Mouse (Mus musculus) intestine, embryonic 15.5 days (tissue): ENCODE measurements around the gene Gm10024. TPM values are rescaled to one million over a fixed set of nuclear protein-coding genes. Genes with fewer than 3 reads are reported as not detected.
"Not testable (repeated sequence)": the region's sequence is repeated elsewhere in the genome, so short reads cannot be mapped to it uniquely, and the experiment has no call there.

ENCODE experiments used
- ATAC-seq: fragments of 200-750 bp; cut with Nextera tagmentation; 2 replicates; pipeline ENCODE4 v1.8.0; 2017; ENCODE audit warnings: moderate TSS enrichment, moderate library complexity
- H3K27ac ChIP-seq: fragments of 300-500 bp; sonication (generic); 2 replicates; pipeline ENCODE4 v1.5.1; 2015; ENCODE audit warnings: mild to moderate bottlenecking, inconsistent platforms
- H3K27me3 ChIP-seq: fragments of 300-500 bp; sonication (generic); replicated peaks from 2 replicates; pipeline ENCODE4 v1.6.1; 2015; ENCODE audit warnings: inconsistent platforms
- H3K36me3 ChIP-seq: fragments of 300-500 bp; sonication (generic); 2 replicates; pipeline ENCODE4 v1.6.1; 2015; ENCODE audit warnings: inconsistent platforms
- H3K4me1 ChIP-seq: fragments of 300-500 bp; sonication (generic); replicated peaks from 2 replicates; pipeline ENCODE4 v1.6.1; 2015; ENCODE audit warnings: inconsistent platforms
- H3K4me2 ChIP-seq: fragments of 300-500 bp; sonication (generic); replicated peaks from 2 replicates; pipeline ENCODE4 v1.6.1; 2015; ENCODE audit warnings: mild to moderate bottlenecking, inconsistent platforms
- H3K4me3 ChIP-seq: fragments of 300-500 bp; sonication (generic); replicated peaks from 2 replicates; pipeline ENCODE4 v1.5.1; 2015; ENCODE audit warnings: inconsistent platforms
- H3K9ac ChIP-seq: fragments of 300-500 bp; sonication (generic); 2 replicates; pipeline ENCODE4 v1.6.1; 2015; ENCODE audit warnings: inconsistent platforms
- H3K9me3 ChIP-seq: fragments of 300-500 bp; sonication (generic); 2 replicates; pipeline ENCODE4 v1.6.1; 2016; ENCODE audit warnings: inconsistent platforms
- WGBS: fragments of 180-500 bp; shearing (Covaris S2); methylation state at CpG from one replicate; pipeline ENCODE4 v1.1.7; 2015; 5-methylcytosine and 5-hydroxymethylcytosine counted together
- polyA plus RNA-seq: library from polyadenylated mRNA; unstranded; fragments of >200 nt; fragmentation: Nextera tagmentation; extraction: Ambion mirVana; gene quantifications from 2 replicates; pipeline ENCODE4 v1.2.1, GENCODE M21; 2015

The Gm10024 gene
- polyA plus RNA-seq, 1 experiment from 2014 or later, result not detected

DNA sequence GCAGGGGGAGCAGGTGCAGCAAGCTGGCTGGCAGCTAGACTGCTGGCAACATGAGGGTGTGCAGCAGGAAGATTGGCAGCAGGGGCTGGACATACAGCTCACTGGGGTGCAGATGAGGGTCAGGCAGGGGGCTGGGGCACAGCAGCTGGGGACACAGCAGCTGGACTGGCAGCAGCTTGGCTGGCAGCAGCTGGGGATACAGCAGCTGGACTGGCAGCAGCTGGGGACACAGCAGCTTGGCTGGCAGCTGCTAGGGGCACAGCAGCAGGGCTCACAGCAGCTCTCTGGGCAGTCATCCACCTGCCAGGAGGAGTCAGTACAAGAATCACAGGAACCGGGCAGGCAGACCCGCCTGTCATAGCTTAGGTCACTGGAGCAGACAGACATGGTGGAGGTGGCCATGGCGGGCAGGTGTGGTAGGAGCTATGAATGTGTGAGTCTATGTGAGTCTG lies 20.9 kb upstream of the Gm10024 start, which contains the start of gene Gm19402:
TSS of gene Gm19402 (minus strand) at position 402 of the 452 bp plus-strand sequence.
- not testable (repeated sequence) for H3K4me3 ChIP-seq, H3K36me3 ChIP-seq, ATAC-seq, H3K9ac ChIP-seq, H3K4me1 ChIP-seq, H3K4me2 ChIP-seq, H3K27ac ChIP-seq, H3K9me3 ChIP-seq
- WGBS, result 80% methylated on average over 3 of the region's 3 CpGs
- peaks cover 19% of the 10 kb centered on the region for H3K27me3 ChIP-seq

DNA sequence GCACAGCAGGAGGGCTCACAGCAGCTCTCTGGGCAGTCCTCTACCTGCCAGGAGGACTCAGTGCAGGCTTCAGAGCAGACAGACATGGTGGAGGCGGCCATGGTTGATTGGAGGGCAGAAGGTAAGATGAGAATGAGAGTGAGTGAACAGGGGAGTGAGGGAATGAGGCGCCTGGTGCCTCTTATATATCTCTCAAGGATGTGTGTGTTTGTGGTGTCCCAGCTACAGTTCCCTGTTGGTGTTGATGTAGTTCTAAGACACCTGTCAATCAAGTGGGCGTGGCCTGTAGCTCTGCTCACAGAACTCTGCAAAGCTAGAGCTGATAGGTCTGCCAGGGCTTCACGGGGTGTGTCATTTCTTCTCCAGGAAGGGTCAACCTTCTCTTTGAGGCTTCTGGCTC lies 14.1 kb upstream of the Gm10024 start, which contains the start of gene Gm9508:
TSS of gene Gm9508 (minus strand) at position 101 of the 400 bp plus-strand sequence.
- 41% methylated on average over 4 of the region's 4 CpGs for WGBS
- ATAC-seq, result no peak
- H3K36me3 ChIP-seq, result no peaks in the 10 kb centered on the region

DNA sequence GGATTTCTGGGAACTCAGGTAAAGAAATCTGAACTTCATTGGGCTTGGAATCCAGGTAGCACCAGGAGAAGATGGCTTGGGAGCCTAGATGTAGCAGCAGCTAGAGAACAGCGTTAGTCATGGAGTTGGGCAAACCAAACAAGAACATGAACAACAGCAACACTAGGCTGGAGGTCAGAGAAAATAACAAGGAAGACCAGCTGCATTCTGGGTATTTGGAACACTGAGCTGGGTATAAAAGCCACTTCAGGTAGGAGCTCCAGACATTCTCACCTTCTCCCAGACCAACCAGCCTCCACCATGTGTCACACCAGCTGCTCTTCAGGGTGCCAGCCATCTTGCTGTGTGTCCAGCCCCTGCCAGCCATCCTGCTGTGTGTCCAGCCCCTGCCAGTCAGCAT lies 4.9 kb upstream of the Gm10024 start, which contains the start of gene Gm10272:
TSS of gene Gm10272 (plus strand) at position 301 of the 400 bp plus-strand sequence.
- Histone ChIP-seq H3K36me3 (no peaks in the 10 kb centered on the region), H3K4me2 (no peak within 1 kb of the TSS), H3K4me1 (no peaks in the 10 kb centered on the region), H3K9me3 (peaks cover 2% of the 10 kb centered on the region; the same call in 1 of the 2 replicates), H3K27me3 (no peaks in the 10 kb centered on the region), H3K9ac (no peak within 1 kb of the TSS), H3K27ac (no peak within 1 kb of the TSS), H3K4me3 (no peak within 1 kb of the TSS)
- 97% methylated on average over 1 of the region's 1 CpGs for WGBS
- ATAC-seq, result no peak

More for the DNA sequence above, 14.1 kb upstream of the Gm10024 start, which contains the start of gene Gm9508:
- no peaks in the 10 kb centered on the region for H3K27me3 ChIP-seq
- H3K4me1 ChIP-seq, result no peaks in the 10 kb centered on the region
- H3K4me3 ChIP-seq, result no peak within 1 kb of the TSS
- no peaks in the 10 kb centered on the region for H3K9me3 ChIP-seq
- no peak within 1 kb of the TSS for H3K9ac ChIP-seq
- no peak within 1 kb of the TSS for H3K4me2 ChIP-seq
- no peak within 1 kb of the TSS for H3K27ac ChIP-seq

DNA sequence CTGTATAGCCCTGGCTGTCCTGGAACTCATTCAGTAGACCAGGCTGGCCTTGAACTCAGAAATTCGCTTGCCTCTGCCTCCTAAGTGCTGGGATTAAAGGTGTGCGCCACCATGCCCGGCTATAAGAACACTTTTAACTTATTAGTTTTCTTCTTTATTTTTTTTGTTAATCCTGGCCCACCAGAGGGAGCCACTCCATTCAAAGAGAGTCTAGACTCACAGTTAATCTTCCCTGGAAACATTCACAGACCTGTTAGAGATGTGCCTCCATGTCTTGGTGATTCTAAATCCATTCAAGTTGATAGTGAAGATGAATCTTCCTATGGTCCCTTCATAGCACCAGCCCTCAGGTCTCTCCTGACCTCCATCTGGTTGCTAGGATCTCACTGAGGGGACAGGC lies 1.4 kb upstream of the Gm10024 start:
- Histone ChIP-seq H3K4me1 (no peaks in the 10 kb centered on the region), H3K4me2 (no peak overlapping the region), H3K27ac (no peak overlapping the region), H3K4me3 (no peak overlapping the region), H3K27me3 (no peaks in the 10 kb centered on the region), H3K9me3 (no peaks in the 10 kb centered on the region), H3K9ac (no peak overlapping the region), H3K36me3 (no peaks in the 10 kb centered on the region)
- 78% methylated on average over 3 of the region's 3 CpGs for WGBS
- ATAC-seq, result no peak

DNA sequence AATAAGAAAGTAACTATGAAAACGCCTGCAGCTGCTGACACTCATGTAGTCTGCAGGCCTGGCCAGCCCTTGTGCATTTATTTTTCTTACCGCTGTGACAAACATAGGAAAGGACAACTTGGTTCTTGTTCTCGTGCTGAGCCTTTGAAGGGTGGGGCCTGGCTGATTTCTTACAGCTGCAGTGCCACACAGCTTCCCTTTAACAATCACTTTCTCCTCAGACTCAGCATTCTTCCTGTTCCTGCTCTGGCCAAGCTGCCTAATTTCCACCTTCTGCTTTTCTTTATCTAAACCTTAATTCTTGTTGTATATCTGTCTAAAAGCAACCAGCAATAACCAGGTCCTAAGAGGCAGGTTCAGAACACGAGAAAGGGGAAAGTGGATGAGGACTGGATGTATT lies 2.5 kb downstream of the Gm10024 start:
- Histone ChIP-seq H3K9ac (no peak overlapping the region), H3K27me3 (no peaks in the 10 kb centered on the region), H3K4me2 (no peak overlapping the region), H3K4me3 (no peak overlapping the region), H3K4me1 (no peaks in the 10 kb centered on the region), H3K27ac (no peak overlapping the region), H3K36me3 (no peaks in the 10 kb centered on the region), H3K9me3 (no peaks in the 10 kb centered on the region)
- 62% methylated on average over 4 of the region's 4 CpGs for WGBS
- ATAC-seq, result no peak

DNA sequence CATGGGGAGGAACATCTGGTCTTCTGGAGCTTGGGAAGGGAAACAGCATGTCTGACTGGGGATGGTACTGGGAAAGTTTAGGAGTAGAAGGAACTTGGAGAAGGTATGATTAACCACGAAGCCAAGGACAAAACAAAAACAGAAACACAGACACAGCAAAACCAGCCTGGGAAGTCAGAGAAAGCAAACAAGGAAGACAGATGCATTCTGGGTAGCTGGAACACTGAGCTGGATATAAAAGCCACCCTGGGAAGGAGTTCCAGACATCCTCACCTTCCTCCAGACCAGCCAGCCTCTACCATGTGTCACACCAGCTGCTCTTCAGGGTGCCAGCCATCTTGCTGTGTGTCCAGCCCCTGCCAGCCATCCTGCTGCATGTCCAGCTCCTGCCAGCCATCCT lies 4.2 kb downstream of the Gm10024 start, which contains the start of gene Gm10142:
TSS of gene Gm10142 (plus strand) at position 301 of the 400 bp plus-strand sequence.
- no peaks in the 10 kb centered on the region for H3K36me3 ChIP-seq
- no peak within 1 kb of the TSS for H3K9ac ChIP-seq
- H3K27me3 ChIP-seq, result no peaks in the 10 kb centered on the region
- no peak within 1 kb of the TSS for H3K4me3 ChIP-seq
- ATAC-seq, result no peak
- no peaks in the 10 kb centered on the region for H3K9me3 ChIP-seq
- H3K4me2 ChIP-seq, result no peak within 1 kb of the TSS
- H3K27ac ChIP-seq, result no peak within 1 kb of the TSS
- H3K4me1 ChIP-seq, result no peaks in the 10 kb centered on the region
- 81% methylated on average over 1 of the region's 1 CpGs for WGBS

DNA sequence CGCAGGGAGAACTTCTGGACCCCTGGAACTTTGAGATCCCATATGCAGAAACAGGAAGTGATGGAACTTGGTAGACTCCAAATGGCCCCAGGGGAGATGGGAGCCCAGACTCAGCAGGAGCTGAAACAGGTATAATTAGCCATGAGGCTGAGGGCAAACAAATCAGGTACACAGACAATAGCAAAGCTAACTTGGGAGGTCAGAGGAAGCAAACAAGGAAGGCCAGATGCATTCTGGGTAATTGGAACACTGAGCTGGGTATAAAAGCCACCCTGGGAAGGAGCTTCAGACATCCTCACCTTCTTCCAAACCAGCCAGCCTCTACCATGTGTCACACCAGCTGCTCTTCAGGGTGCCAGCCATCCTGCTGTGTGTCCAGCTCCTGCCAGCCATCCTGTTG lies 9.0 kb downstream of the Gm10024 start, which contains the start of gene Krtap12-1:
TSS of gene Krtap12-1 (plus strand) at position 301 of the 400 bp plus-strand sequence.
- not testable (repeated sequence) for H3K9me3 ChIP-seq, H3K4me1 ChIP-seq, H3K4me2 ChIP-seq, H3K9ac ChIP-seq, H3K27me3 ChIP-seq, H3K27ac ChIP-seq, H3K4me3 ChIP-seq, ATAC-seq, H3K36me3 ChIP-seq
- 88% methylated on average over 1 of the region's 1 CpGs for WGBS

DNA sequence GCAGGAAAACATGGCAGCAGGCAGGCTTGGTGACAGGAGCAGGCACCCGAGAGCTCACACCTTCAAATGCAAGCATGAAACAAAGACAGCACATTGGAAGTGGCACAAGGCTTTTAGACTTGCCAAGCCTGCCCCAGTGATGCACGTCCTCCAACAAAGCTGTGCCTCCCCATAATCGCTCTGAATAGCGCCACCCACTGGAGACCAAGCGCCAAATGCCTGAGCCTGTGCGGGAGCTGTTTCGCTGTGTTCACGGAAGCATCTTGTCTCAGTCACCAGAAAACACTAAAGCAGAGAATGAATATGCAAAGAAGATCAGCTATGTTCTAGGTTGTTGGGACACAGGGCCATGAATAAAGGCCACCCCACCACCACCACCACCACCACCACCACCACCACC lies 13.6 kb downstream of the Gm10024 start:
- ATAC-seq, result no peak
- Histone ChIP-seq H3K9me3 (no peaks in the 10 kb centered on the region), H3K27me3 (no peaks in the 10 kb centered on the region), H3K4me3 (no peak overlapping the region), H3K4me1 (no peaks in the 10 kb centered on the region), H3K4me2 (no peak overlapping the region), H3K9ac (no peak overlapping the region), H3K27ac (no peak overlapping the region), H3K36me3 (no peaks in the 10 kb centered on the region)
- whole genome bisulfite sequencing, result 71% methylated on average over 8 of the region's 8 CpGs

DNA sequence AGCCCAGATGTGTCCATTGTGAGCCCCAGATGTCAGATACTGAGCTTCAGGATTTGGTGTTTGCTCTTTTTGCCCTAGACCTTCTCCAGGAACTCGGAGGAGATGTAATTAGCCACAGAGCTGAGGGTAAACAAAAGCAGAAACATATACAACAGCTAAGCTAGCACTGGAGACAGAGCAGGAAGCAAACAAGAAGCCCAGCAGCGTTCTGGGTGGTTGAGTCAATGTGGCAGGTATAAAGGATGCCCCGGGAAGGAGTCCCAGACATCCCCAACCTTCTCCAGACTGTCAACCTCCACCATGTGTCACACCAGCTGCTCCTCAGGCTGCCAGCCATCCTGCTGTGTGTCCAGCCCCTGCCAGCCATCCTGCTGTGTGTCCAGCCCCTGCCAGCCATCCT lies 14.9 kb downstream of the Gm10024 start, which contains the start of gene Gm10100:
TSS of gene Gm10100 (plus strand) at position 301 of the 400 bp plus-strand sequence.
- H3K4me2 ChIP-seq, result no peak within 1 kb of the TSS
- no peak within 1 kb of the TSS for H3K9ac ChIP-seq
- 27% methylated on average over 3 of the region's 3 CpGs for WGBS
- H3K27me3 ChIP-seq, result no peaks in the 10 kb centered on the region
- H3K27ac ChIP-seq, result no peak within 1 kb of the TSS
- H3K4me3 ChIP-seq, result no peak within 1 kb of the TSS
- no peaks in the 10 kb centered on the region for H3K9me3 ChIP-seq
- no peaks in the 10 kb centered on the region for H3K4me1 ChIP-seq
- no peak for ATAC-seq
- no peaks in the 10 kb centered on the region for H3K36me3 ChIP-seq

DNA sequence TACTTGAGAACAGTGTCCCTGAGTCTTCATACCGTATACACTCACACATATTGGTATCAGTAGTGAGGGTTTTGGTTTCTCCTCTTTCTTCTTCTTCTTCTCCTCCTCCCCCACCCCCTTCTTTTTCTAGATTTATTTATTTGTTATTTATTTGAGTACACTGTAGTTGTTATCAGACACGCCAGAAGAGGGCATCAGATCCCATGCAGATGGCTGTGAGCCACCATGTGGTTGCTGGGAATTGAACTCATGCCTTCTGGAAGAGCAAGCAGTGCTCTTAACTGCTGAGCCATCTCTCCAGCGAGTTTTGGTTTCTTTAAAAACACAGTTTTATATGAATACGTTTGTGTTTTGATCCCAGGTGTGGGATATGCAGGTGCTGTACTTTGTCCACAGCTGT lies 17.0 kb downstream of the Gm10024 start:
- no peak overlapping the region for H3K4me3 ChIP-seq
- H3K36me3 ChIP-seq, result no peaks in the 10 kb centered on the region
- H3K9ac ChIP-seq, result no peak overlapping the region
- H3K4me1 ChIP-seq, result no peaks in the 10 kb centered on the region
- WGBS, result 52% methylated on average over 4 of the region's 4 CpGs
- H3K27ac ChIP-seq, result no peak overlapping the region
- ATAC-seq, result no peak
- H3K4me2 ChIP-seq, result no peak overlapping the region
- H3K9me3 ChIP-seq, result no peaks in the 10 kb centered on the region
- H3K27me3 ChIP-seq, result no peaks in the 10 kb centered on the region

DNA sequence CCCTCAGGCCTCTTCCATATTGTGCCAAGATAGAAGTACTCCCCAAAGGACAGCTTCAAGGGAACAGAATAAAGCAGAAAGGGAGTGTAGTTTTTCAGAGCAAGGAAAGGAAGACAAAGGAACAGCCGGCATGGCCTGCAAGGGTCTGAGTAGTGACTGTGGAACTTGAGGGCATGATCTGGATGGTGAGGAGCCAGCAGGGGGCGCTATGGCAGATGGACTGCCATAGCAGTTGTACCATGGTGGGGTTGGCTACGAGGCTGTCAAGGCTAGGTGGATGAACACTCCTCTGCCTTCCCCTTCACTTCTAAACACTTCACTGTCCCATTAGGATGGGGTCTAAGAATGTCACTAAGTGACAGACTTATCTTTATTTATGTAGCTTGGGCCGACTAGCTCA lies 18.0 kb downstream of the Gm10024 start:
- no peak for ATAC-seq
- WGBS, result 54% methylated on average over 4 of the region's 4 CpGs
- H3K9me3 ChIP-seq, result no peaks in the 10 kb centered on the region
- H3K27me3 ChIP-seq, result no peaks in the 10 kb centered on the region
- no peak overlapping the region for H3K4me2 ChIP-seq
- no peak overlapping the region for H3K4me3 ChIP-seq
- H3K27ac ChIP-seq, result no peak overlapping the region
- no peaks in the 10 kb centered on the region for H3K36me3 ChIP-seq
- H3K9ac ChIP-seq, result no peak overlapping the region
- H3K4me1 ChIP-seq, result no peaks in the 10 kb centered on the region

DNA sequence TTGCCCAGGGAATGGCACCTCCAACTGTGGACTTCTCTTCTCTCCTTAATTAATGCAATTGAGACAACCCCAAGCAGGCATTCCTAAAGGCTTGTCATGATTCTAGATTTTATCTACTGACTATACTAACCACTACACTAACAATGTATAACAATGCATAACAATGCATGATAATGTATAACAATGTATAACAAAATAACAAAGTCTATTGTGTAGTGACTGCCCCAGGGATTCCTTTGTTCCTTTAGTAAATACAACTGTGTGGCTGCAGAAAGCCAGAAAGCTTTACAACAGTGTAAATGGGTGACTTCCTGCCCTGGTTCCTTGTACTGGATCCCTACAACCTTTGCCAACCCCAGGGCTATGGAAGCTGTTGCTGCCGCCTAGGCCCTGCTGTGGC lies 24.7 kb downstream of the Gm10024 start:
- ATAC-seq, result no peak

DNA sequence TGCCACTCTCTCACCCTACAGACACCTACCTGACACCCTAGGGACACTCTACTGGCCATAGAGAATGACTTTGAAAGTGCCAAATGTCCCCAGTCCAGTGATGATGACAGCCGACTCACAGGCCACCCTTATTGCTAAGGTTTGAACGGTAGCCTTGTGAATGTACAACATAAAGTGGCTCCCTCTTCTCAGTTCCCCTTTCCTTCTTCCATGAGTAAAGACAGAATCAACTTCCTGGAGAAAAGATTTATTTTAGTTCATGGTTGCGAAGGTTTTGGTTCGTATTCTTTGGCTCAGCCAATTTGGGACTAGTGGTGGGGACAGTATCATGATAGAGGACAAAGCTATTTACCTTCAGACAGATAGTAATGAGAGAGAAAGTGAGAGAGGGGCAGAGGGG lies 27.7 kb downstream of the Gm10024 start:
- Histone ChIP-seq H3K4me3 (no peak overlapping the region), H3K9ac (no peak overlapping the region), H3K9me3 (peaks cover 6% of the 10 kb centered on the region; the same call in 1 of the 2 replicates), H3K4me2 (no peak overlapping the region), H3K27ac (no peak overlapping the region), H3K36me3 (no peaks in the 10 kb centered on the region), H3K4me1 (no peaks in the 10 kb centered on the region), H3K27me3 (no peaks in the 10 kb centered on the region)
- ATAC-seq, result no peak
- 81% methylated on average over 4 of the region's 4 CpGs for WGBS

More for the DNA sequence above, 24.7 kb downstream of the Gm10024 start:
- Histone ChIP-seq H3K27me3 (no peaks in the 10 kb centered on the region), H3K9ac (no peak overlapping the region), H3K9me3 (peaks cover 6% of the 10 kb centered on the region; the same call in 1 of the 2 replicates), H3K36me3 (no peaks in the 10 kb centered on the region), H3K27ac (no peak overlapping the region), H3K4me2 (no peak overlapping the region), H3K4me1 (no peaks in the 10 kb centered on the region), H3K4me3 (no peak overlapping the region)
- WGBS, result 83% methylated on average over 1 of the region's 1 CpGs
